Mouse (Mus musculus): ENCODE results near the gene Ric1. TPM values are rescaled to one million over a fixed set of nuclear protein-coding genes. Genes with fewer than 3 reads are reported as not detected.
A peak's percentile ranks its signal among the peaks of the same experiment; 100 is the strongest.
"Not testable (repeated sequence)": the region's sequence is repeated elsewhere in the genome, so short reads cannot be mapped to it uniquely, and the experiment has no call there.

The Ric1 gene
- total RNA-seq, 2 experiments from 2014 or later, result 32.2 to 37.9 TPM

GRCm38 (mm10) chr19:29583734-29584133 is 61.7 kb downstream of the Ric1 start:
- intact Hi-C loops (cut with DNase I), result no loop called here
- no peak for DNase-seq (ENCODE audit: low spot score in 2 of 2)

DNA sequence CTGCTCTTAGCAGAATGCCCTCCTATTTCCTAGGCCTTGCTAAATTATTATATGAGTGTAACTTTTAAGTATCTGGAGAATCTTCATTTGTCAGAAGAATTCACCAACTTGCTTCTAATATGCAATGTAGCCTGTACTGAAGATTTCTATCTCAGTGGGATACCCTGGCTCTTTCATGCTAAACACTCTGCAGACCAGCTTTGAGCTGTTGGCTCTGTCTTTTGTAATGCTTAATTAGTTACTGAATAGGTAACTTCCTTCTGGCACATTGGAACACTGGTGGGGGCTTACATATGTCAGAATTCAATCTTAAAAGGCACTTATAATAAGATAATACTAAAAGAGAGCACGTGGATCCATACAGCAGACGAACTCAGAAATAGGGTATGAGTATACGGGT is 71.7 kb downstream of the Ric1 start:
- DNase-seq (ENCODE audit: low spot score in 2 of 2); intact Hi-C loops (cut with DNase I): not testable (repeated sequence)

- no peak for DNase-seq (ENCODE audit: low spot score in 2 of 2)
- intact Hi-C loops (cut with DNase I), result no loop called here
Measured at GRCm38 (mm10) chr19:29596276-29596675, 74.2 kb downstream of the Ric1 start.

DNA sequence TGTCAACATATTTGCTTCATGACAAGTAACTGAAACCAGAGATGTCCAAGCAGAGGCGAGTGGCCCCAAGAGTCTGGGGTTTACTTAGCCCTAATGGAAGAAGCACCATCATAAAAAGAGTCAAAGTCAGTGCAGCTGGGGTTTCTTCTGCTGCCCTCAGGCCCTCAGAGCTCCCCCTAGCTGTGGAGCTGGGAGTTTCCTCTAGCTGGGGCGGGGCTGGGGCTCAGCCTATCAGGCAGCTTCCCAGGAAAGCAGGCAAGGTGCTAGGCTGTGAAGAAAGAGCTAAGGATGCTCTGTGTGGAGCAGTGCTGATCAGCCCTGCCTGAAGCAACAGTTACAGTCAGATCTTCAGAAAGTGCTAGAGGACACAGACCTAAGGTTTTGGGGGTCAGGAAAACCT is 74.9 kb downstream of the Ric1 start:
- DNase-seq (ENCODE audit: low spot score in 2 of 2), result no peak
- intact Hi-C loops (cut with DNase I), result no loop called here

- no peak for DNase-seq (ENCODE audit: low spot score in 2 of 2)
- intact Hi-C loops (cut with DNase I), result no loop called here
Measured at GRCm38 (mm10) chr19:29598981-29599380, 76.9 kb downstream of the Ric1 start.

GRCm38 (mm10) chr19:29603548-29604353 is 81.7 kb downstream of the Ric1 start:
- intact Hi-C loops (cut with DNase I), result no loop called here
- no peak for DNase-seq (ENCODE audit: low spot score in 2 of 2)

GRCm38 (mm10) chr19:29604653-29605052 is 82.6 kb downstream of the Ric1 start:
- no peak for DNase-seq (ENCODE audit: low spot score in 2 of 2)
- intact Hi-C loops (cut with DNase I), result no loop called here

GRCm38 (mm10) chr19:29607521-29607920 is 85.4 kb downstream of the Ric1 start:
- no peak for DNase-seq (ENCODE audit: low spot score in 2 of 2)
- intact Hi-C loops (cut with DNase I), result no loop called here

- intact Hi-C loops (cut with DNase I), result no loop called here
- no peak for DNase-seq (ENCODE audit: low spot score in 2 of 2)
Measured at GRCm38 (mm10) chr19:29608212-29608611, 86.1 kb downstream of the Ric1 start.

DNA sequence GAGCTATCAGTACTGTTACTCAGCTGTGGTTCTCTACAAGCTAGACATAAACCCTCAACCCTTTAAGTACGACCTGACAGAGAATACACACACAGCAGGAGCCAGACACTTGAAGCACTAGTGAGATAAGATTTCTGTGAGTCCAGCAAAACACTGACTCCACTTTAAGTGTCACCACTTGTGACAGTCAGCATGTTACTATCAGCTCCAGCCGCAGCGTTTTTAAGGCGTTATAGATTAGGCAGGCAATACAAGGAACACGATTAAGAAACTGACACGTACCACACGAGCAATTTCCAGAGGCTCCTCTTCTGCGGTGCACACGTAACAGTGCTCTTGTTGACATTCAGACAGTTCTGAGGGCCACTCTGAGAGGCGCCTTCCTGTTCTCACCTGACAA is 88.8 kb downstream of the Ric1 start:
- no peak for DNase-seq (ENCODE audit: low spot score in 2 of 2)
- intact Hi-C loops (cut with DNase I), result no loop called here

DNA sequence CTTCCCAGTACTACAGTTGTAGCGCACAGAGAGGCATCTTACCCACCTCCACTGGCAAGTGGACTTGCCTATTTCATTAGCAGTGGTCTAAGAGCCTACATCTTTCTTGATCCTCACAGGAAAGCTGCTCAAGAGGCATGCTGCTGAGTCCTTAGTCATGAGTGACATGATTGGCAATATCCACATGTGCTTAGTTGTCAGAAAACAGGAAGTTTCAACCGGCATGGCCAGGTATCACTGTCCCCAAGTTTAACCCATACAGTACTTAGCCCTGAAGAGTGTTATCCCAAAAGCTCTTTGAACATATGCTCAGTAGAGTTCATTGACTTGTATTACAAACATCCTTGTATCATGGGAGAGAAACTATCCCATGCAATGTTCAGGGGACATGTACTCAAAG is 90.0 kb downstream of the Ric1 start:
- no peak for DNase-seq (ENCODE audit: low spot score in 2 of 2)
- intact Hi-C loops (cut with DNase I), result no loop called here

- intact Hi-C loops (cut with DNase I), result no loop called here
Measured at GRCm38 (mm10) chr19:29641055-29641454, 119.0 kb downstream of the Ric1 start.

DNA sequence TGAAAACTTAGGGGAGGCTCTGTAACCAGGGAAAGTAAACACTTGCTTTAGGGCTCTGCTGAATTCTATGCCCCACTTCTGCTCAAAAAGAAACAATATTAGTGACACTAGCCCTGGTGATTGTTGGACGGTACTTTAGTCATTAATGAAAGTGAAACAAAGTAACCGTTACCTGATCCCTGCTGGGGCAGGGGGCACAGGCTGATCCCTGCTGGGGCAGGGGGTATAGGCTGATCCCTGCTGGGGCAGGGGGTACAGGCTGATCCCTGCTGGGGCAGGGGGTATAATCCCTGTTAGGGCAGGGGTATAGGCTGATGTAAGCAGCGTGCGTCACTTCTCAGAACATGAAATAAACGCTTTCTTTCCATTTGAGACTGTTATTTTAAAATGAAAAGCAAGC is 119.4 kb downstream of the Ric1 start:
- DNase-seq (ENCODE audit: low spot score in 2 of 2), result no peak
- intact Hi-C loops (cut with DNase I), result no loop called here

More at GRCm38 (mm10) chr19:29641055-29641454, 119.0 kb downstream of the Ric1 start:
- no peak for DNase-seq (ENCODE audit: low spot score in 2 of 2)

- DNase-seq (ENCODE audit: low spot score in 2 of 2), result no peak
- intact Hi-C loops (cut with DNase I), result no loop called here
Measured at GRCm38 (mm10) chr19:29642211-29642610, 120.1 kb downstream of the Ric1 start.

DNA sequence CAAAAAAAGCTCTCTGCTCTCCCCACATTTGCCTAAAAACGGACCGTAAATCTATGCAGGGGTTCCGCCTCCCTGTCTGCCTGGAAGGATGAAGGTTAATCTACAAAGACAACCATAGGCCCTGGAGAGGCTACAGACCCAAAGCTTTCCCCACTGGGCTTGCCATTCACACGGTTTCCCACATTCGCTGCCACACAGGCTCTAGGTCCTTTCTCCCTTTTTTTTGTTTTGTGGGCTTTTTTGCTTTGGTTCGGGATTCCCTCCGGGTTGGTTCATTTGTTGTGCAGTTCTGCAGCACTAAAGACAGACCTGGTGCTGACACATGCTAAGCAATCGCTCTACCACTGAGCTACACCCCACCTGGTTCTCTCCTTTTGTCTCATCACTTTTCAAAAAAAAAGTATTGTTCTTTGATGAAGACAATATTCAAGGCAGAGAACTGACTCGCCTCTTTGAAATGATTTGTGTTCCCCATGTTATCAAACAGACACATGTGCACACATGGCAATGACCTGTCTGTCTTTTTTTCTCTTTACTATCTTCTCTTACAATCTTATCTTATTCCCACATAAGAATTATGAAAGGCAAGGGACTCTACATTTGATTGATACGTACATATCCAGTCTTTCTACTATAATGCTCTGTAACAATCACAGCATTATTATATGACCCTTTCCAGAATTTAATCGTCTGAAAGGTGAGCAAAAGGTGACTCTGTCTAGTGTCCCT is 121.3 kb downstream of the Ric1 start:
- DNase-seq (ENCODE audit: low spot score in 2 of 2), result no peak
- intact Hi-C loops (cut with DNase I), result no loop called here

DNA sequence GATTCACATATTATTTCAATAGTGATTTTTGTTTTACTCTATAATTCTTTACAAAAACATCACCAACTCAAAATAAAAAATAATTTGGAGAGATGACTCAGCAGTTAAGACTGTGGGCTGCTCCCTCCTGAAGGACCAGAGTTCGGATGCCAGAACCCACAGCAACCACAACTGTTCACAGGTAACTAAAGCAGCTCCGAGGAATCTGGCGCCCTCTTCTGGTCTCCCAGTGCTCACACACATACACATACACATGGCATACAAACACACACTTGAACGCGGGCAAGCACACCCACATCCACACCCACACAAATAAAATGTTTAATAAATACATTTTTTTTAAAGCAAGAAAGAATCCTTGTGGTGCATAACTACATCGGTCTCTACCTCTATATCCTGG is 122.7 kb downstream of the Ric1 start:
- intact Hi-C loops (cut with DNase I), result no loop called here
- no peak for DNase-seq (ENCODE audit: low spot score in 2 of 2)

- DNase-seq (ENCODE audit: low spot score in 2 of 2), result peak; percentile 98
- intact Hi-C loops (cut with DNase I), result no loop called here
Measured at GRCm38 (mm10) chr19:29647651-29648549, 125.8 kb downstream of the Ric1 start, which contains the start of gene Ermp1. Gene Ermp1, minus strand, starts transcription at chr19:29648415.

DNA sequence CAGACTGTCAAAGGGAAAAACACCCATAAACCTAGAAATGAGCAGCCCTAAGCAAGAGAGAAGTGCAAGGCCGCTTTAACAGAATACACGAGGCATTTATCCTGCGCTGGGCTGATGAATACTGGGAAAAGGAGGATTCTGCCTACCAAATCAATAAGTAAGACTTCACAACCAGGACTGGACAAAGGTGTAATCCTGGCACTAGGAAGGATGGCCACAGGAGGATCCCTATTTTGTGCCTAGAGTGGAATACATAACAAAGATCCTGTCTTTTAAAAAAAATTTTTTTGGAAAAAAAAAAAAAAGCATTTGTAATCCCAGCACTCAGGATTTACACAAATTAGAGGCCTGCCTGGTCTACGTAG is 126.5 kb downstream of the Ric1 start:
- no peak for DNase-seq (ENCODE audit: low spot score in 2 of 2)
- intact Hi-C loops (cut with DNase I), result no loop called here

GRCm38 (mm10) chr19:29649683-29650082 is 127.6 kb downstream of the Ric1 start:
- DNase-seq (ENCODE audit: low spot score in 2 of 2), result no peak
- intact Hi-C loops (cut with DNase I), result no loop called here

GRCm38 (mm10) chr19:29653768-29654265 is 131.7 kb downstream of the Ric1 start:
- intact Hi-C loops (cut with DNase I), result no loop called here
- no peak for DNase-seq (ENCODE audit: low spot score in 2 of 2)
